In the genomic region with DNA sequence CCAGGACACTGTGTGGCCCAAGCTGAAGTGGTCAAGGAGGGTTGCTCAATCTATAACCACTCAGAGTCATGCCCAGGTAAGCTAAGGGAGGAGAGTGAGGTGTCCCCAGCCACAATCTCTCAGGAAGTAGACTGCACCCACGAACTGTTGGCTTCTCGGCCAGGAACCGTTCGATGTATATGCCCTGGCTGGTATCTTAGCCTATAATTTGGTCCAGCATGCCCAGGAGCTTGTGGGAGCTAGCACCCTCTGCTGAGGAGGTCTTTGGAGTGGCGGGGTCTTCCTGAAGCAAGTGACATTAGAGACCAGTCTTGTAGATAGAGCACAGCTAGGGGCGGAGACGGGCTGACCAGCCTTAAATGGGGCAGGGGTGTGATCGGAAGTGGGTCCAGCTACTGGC, we compare ENCODE assay signal across 34 mouse cellular contexts. TPM values are rescaled to one million over a fixed set of nuclear protein-coding genes. Genes with fewer than 3 reads are reported as not detected.
"Had no signal": no experiment of that assay in that cellular context is flagged by ENCODE, and none has a peak within 500 bp of the region (broad histone marks: within the 10 kb centered on the region; RNA-seq: fewer than 3 reads in every experiment).

No protein-coding gene starts in this region.

- H3K27ac ChIP-seq: heart, embryonic 10.5 days; heart, embryonic 13.5 days; heart, embryonic 15.5 days; hindbrain, embryonic 12.5 days; hindbrain, embryonic 13.5 days; hindbrain, embryonic 14.5 days; hindbrain, embryonic 15.5 days; hindbrain, postnatal 0 days; intestine, embryonic 15.5 days; layer of hippocampus, adult 2 months; left cerebral cortex, adult 2 months had no signal

- DNase-seq: heart, postnatal 14 days; heart, postnatal 36 days; heart, postnatal 4 days; kidney, adult 11 months; kidney, adult 18-20 months; kidney, adult 2 months; kidney, adult 8-10 months; kidney, postnatal 10 days; kidney, postnatal 14 days; kidney, postnatal 25 days; kidney, postnatal 36 days; kidney, postnatal 4 days; layer of hippocampus, adult 9-11 months; layer of hippocampus, postnatal 36 days had no signal

- H3K9ac ChIP-seq: heart, embryonic 12.5 days; heart, embryonic 15.5 days; hindbrain, embryonic 13.5 days; hindbrain, embryonic 14.5 days; hindbrain, embryonic 15.5 days had no signal

- H3K9me3 ChIP-seq: heart, embryonic 10.5 days; heart, embryonic 12.5 days; heart, embryonic 13.5 days; heart, embryonic 15.5 days; hindbrain, embryonic 10.5 days; hindbrain, embryonic 12.5 days; hindbrain, embryonic 13.5 days; hindbrain, embryonic 15.5 days; intestine, embryonic 15.5 days had no signal

- H3K36me3 ChIP-seq: heart, embryonic 10.5 days; heart, embryonic 12.5 days; heart, embryonic 13.5 days; heart, embryonic 15.5 days; hindbrain, embryonic 10.5 days; hindbrain, embryonic 12.5 days; hindbrain, embryonic 13.5 days; hindbrain, embryonic 15.5 days; intestine, embryonic 15.5 days had no signal

- ATAC-seq: inflammation-experienced regulatory T-cells, adult 6 months; intestine, postnatal 0 days had no signal

- H3K4me3 ChIP-seq: layer of hippocampus, adult 2 months; left cerebral cortex, adult 2 months had no signal

RNA-seq across cellular contexts. Expression of a gene that starts 9.4 kb away (rescaled TPM):
- total RNA-seq: heart, adult 8-10 months had no signal
- polyA plus RNA-seq: inflammation-experienced regulatory T-cells, adult 6 months; intestine, embryonic 14.5 days; intestine, postnatal 0 days; kidney, embryonic 14.5 days had no signal

RNA-seq across cellular contexts. Expression of a gene that starts 9.8 kb away (rescaled TPM):
- total RNA-seq: heart, adult 8-10 months; heart, postnatal 14 days; heart, postnatal 4 days; hematopoietic stem cell, adult 5-6 weeks had no signal
- polyA plus RNA-seq: heart, embryonic 16.5 days; inflammation-experienced regulatory T-cells, adult 6 months had no signal
